Mouse (Mus musculus) stomach, embryonic 16.5 days (tissue): ENCODE data around the gene Zfp524. TPM values are rescaled to one million over a fixed set of nuclear protein-coding genes. Genes with fewer than 3 reads are reported as not detected.
"Not testable (repeated sequence)": the region's sequence is repeated elsewhere in the genome, so short reads cannot be mapped to it uniquely, and the experiment has no call there.

Experiments used
- ATAC-seq: fragments of 200-750 bp; cut with Nextera tagmentation; 2 replicates; pipeline ENCODE4 v1.8.0; 2017; ENCODE audit warnings: moderate number of reproducible peaks, moderate TSS enrichment; ENCODE audit not compliant: insufficient read depth, low FRiP score
- H3K27ac ChIP-seq: fragments of 300-500 bp; sonication (generic); 2 replicates; pipeline ENCODE4 v1.5.1; 2014; ENCODE audit warnings: low read length
- H3K27me3 ChIP-seq: fragments of 300-500 bp; sonication (generic); 2 replicates; pipeline ENCODE4 v1.6.1; 2014; ENCODE audit warnings: low read length, control low read depth, mixed read lengths; ENCODE audit not compliant: control insufficient read depth, insufficient read depth
- H3K36me3 ChIP-seq: fragments of 300-500 bp; sonication (generic); 2 replicates; pipeline ENCODE4 v1.6.1; 2014; ENCODE audit warnings: low read length; ENCODE audit not compliant: control insufficient read depth, insufficient read depth
- H3K4me1 ChIP-seq: fragments of 300-500 bp; sonication (generic); 2 replicates; pipeline ENCODE4 v1.6.1; 2014; ENCODE audit warnings: low read length, control low read depth, mixed read lengths; ENCODE audit not compliant: control insufficient read depth, insufficient read depth
- H3K4me2 ChIP-seq: fragments of 300-500 bp; sonication (generic); 2 replicates; pipeline ENCODE4 v1.6.1; 2014; ENCODE audit warnings: low read depth, low read length, mixed read lengths
- H3K4me3 ChIP-seq: fragments of 300-500 bp; sonication (generic); replicated peaks from 2 replicates; pipeline ENCODE4 v1.5.1; 2014; ENCODE audit warnings: mild to moderate bottlenecking, low read length
- H3K9ac ChIP-seq: fragments of 300-500 bp; sonication (generic); 2 replicates; pipeline ENCODE4 v1.6.1; 2014; ENCODE audit warnings: low read length
- H3K9me3 ChIP-seq: fragments of 300-500 bp; sonication (generic); replicated peaks from 2 replicates; pipeline ENCODE4 v1.6.1; 2016; ENCODE audit warnings: low read length, control low read depth; ENCODE audit not compliant: control insufficient read depth
- WGBS: fragments of 180-500 bp; shearing (Covaris S2); extraction: QIAGEN DNeasy Blood & Tissue Kit; methylation state at CpG from one replicate; pipeline ENCODE4 v1.1.7; 2014; 5-methylcytosine and 5-hydroxymethylcytosine counted together
- polyA plus RNA-seq: library from polyadenylated mRNA; unstranded; fragments of >200 nt; fragmentation: Nextera tagmentation; extraction: Ambion mirVana; gene quantifications from 2 replicates; pipeline ENCODE4 v1.2.1, GENCODE M21; 2015

Zfp524 gene
- polyA plus RNA-seq, 1 experiment from 2014 or later: 17.2 TPM

DNA sequence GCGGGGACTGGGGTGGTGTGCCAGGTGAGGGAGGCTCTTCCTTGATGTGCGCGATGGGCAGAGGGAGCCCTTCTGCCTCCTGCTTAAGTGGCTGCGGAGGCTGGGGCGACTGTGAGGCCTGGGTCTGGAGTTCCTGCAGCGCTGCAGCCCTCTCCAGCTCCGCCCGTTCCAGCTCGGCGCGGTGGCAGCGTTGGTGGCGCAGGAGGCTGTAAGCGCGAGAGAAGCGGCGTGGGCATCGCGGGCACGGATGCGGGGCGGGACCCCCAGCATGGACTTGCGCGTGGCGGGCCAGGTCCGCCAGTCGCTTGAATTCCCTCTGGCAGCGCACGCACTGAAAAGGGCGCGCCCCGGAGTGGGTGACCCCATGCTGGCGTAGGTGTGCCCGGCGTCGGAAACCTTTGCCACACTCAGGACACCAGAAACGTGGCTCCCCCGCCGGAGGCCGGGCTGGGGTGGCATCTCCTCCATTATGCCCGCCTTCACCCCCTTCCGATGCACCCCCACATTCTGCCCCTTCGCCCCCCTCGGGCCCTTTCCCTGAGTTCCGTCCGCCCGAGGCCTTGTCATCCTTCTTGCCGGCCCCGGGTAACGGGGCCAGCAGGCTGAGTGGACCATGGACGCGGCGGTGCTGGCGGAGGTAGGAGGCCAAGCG, 20.7 kb upstream of the Zfp524 start:
- 55% methylated on average over 54 of the region's 55 CpGs for WGBS
- ATAC-seq: no peak
- peaks cover 16% of the 10 kb centered on the region for H3K4me1 ChIP-seq
- H3K9ac ChIP-seq: no peak overlapping the region
- H3K36me3 ChIP-seq: peaks cover 15% of the 10 kb centered on the region
- no peak overlapping the region for H3K4me2 ChIP-seq
- H3K9me3 ChIP-seq: peaks cover 4% of the 10 kb centered on the region; the same call in 1 of the 2 replicates
- no peaks in the 10 kb centered on the region for H3K27me3 ChIP-seq
- no peak overlapping the region for H3K27ac ChIP-seq
- H3K4me3 ChIP-seq: no peak overlapping the region

DNA sequence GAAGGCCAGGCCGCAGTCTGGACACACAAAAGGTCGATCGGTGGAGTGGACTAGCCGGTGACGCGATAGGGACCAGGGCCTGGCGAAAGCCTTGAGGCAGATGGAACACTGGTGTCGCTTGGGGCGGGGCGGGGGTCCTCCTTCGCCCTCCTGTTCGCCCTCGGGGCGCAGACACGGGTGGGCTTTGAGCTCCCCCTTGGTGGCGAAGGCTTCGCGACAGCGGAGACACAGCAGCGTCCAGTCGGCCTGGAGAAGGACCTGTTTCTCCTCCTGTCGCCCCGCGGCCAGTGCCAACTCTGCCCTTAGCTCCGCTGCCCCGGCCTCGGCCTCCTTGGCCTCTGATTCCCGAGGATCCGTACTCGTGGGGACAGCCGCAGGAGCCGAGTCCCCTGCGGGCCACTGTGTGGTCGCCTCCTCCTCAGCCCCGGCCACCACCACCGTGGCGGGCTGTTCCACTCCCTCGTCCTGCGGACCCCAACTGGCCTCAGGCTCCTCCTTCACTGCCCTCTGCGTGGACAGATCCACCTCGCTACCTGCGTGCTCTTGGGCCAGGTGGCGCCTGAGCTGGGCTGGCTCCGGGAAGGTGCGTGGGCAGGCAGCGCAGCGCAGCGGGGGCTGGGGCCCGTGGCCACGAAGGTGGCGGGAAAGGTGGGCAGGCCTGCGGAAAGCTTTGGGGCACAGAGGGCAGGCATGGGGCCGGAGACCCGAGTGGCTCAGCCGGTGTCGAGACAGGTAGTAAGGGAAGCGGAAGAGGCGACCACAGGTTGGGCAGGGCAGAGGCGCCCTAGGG, 20.0 kb upstream of the Zfp524 start:
- 61% methylated on average over 59 of the region's 59 CpGs for WGBS
- Histone ChIP-seq H3K36me3 (peaks cover 15% of the 10 kb centered on the region), H3K4me3 (no peak overlapping the region), H3K9ac (no peak overlapping the region), H3K4me2 (0 out of 2 replicates have a peak overlapping the region, but pooled peaks have one; percentile 15), H3K9me3 (peaks cover 4% of the 10 kb centered on the region; the same call in 1 of the 2 replicates), H3K4me1 (peaks cover 16% of the 10 kb centered on the region), H3K27me3 (no peaks in the 10 kb centered on the region), H3K27ac (no peak overlapping the region)
- no peak for ATAC-seq

- ATAC-seq: peak; percentile 55
- Histone ChIP-seq H3K27me3 (no peaks in the 10 kb centered on the region), H3K4me3 (peak overlapping the region; percentile 80), H3K4me1 (peaks cover 16% of the 10 kb centered on the region), H3K36me3 (peaks cover 15% of the 10 kb centered on the region), H3K9ac (peak overlapping the region; percentile 91), H3K9me3 (peaks cover 4% of the 10 kb centered on the region; the same call in 1 of the 2 replicates), H3K4me2 (peak overlapping the region; percentile 77), H3K27ac (peak overlapping the region; percentile 68)
- 4% methylated on average over 19 of the region's 19 CpGs for WGBS
Observed at GRCm38 (mm10) chr7:4995268-4996002, 18.8 kb upstream of the Zfp524 start.

GRCm38 (mm10) chr7:4996003-4996895, 18.0 kb upstream of the Zfp524 start, which contains the start of gene Zfp579:
Gene Zfp579 (minus strand): TSS chr7:4996158.
- peaks cover 15% of the 10 kb centered on the region for H3K36me3 ChIP-seq
- H3K27ac ChIP-seq: peak within 1 kb of the TSS; percentile 68
- H3K4me2 ChIP-seq: peak within 1 kb of the TSS; percentile 77
- H3K27me3 ChIP-seq: no peaks in the 10 kb centered on the region
- 8% methylated on average over 14 of the region's 26 CpGs for WGBS
- H3K4me1 ChIP-seq: peaks cover 16% of the 10 kb centered on the region
- H3K9ac ChIP-seq: peak within 1 kb of the TSS; percentile 91
- peak within 1 kb of the TSS; percentile 80 for H3K4me3 ChIP-seq
- ATAC-seq: peak; percentile 91
- peaks cover 4% of the 10 kb centered on the region; the same call in 1 of the 2 replicates for H3K9me3 ChIP-seq

- no peak for ATAC-seq
- Histone ChIP-seq H3K4me3 (no peak overlapping the region; the same call in 1 of the 2 replicates), H3K27ac (no peak overlapping the region), H3K4me2 (peak overlapping the region; percentile 77), H3K27me3 (no peaks in the 10 kb centered on the region), H3K9ac (no peak overlapping the region), H3K4me1 (peaks cover 16% of the 10 kb centered on the region), H3K9me3 (peaks cover 4% of the 10 kb centered on the region; the same call in 1 of the 2 replicates), H3K36me3 (peaks cover 15% of the 10 kb centered on the region)
- 58% methylated on average over 6 of the region's 8 CpGs for WGBS
Observed at GRCm38 (mm10) chr7:4996934-4997333, 17.3 kb upstream of the Zfp524 start.

- H3K4me2 ChIP-seq: no peak overlapping the region
- H3K9ac ChIP-seq: no peak overlapping the region
- no peak for ATAC-seq
- peaks cover 12% of the 10 kb centered on the region for H3K4me1 ChIP-seq
- H3K27ac ChIP-seq: no peak overlapping the region
- H3K9me3 ChIP-seq: no peaks in the 10 kb centered on the region
- H3K4me3 ChIP-seq: no peak overlapping the region
- no peaks in the 10 kb centered on the region for H3K36me3 ChIP-seq
- no peaks in the 10 kb centered on the region for H3K27me3 ChIP-seq
- 64% methylated on average over 2 of the region's 2 CpGs for WGBS
Observed at GRCm38 (mm10) chr7:4999876-5000275, 14.3 kb upstream of the Zfp524 start.

- 69% methylated on average over 8 of the region's 8 CpGs for WGBS
- not testable (repeated sequence) for H3K9ac ChIP-seq, H3K4me2 ChIP-seq, H3K9me3 ChIP-seq, H3K4me3 ChIP-seq, H3K4me1 ChIP-seq, ATAC-seq, H3K27ac ChIP-seq, H3K27me3 ChIP-seq
- peaks cover 12% of the 10 kb centered on the region for H3K36me3 ChIP-seq
Observed at GRCm38 (mm10) chr7:5002876-5003275, 11.3 kb upstream of the Zfp524 start.

DNA sequence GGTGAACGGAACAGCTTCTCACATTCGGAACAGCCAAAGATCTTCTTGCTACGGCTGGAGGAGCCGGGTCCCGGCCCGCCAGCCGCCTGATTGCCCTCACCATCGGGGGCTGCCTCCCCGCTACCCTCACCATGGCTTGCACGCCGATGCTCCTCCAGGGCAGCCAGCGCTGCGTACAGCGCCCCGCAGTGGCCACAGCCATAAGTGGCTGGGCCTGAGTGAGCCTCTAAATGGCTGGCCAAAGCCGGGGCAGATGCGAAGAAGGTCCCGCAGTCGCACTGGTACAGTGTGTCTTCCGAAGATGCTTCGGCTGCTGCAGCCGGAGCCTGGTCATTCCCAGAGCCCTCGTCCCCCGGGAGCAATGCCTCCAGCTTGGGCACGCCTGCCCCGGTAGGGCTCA, 6.0 kb upstream of the Zfp524 start:
- Histone ChIP-seq H3K4me2 (no peak overlapping the region), H3K4me3 (no peak overlapping the region), H3K36me3 (peaks cover 58% of the 10 kb centered on the region), H3K27me3 (no peaks in the 10 kb centered on the region), H3K9ac (no peak overlapping the region), H3K4me1 (no peaks in the 10 kb centered on the region), H3K27ac (no peak overlapping the region), H3K9me3 (0 out of 2 replicates have a peak, but pooled peaks cover 2% of the 10 kb centered on the region)
- 97% methylated on average over 26 of the region's 26 CpGs for WGBS
- no peak for ATAC-seq
